Mouse (Mus musculus) kidney, postnatal 0 days (tissue): ENCODE measurements at regions not wholly inside any gene's neighbourhood (a gene's known extent, or its start where the extent isn't known, plus 50 kb on each side); places are given as distances from the start of the nearest gene placed in this dataset.

Experiments
- ATAC-seq: fragments of 200-750 bp; cut with Nextera tagmentation; replicated peaks from 2 replicates; pipeline ENCODE4 v1.8.0; 2017; ENCODE audit warnings: low read depth, moderate number of reproducible peaks, moderate TSS enrichment, moderate library complexity; ENCODE audit not compliant: low FRiP score
- DNase-seq: peaks from one replicate; pipeline ENCODE4 v3.0.0-alpha.2; 2016; ENCODE audit warnings: low spot score
- H3K27ac ChIP-seq: fragments of 300-500 bp; sonication (generic); 2 replicates; pipeline ENCODE4 v1.5.1; 2014; ENCODE audit warnings: mild to moderate bottlenecking
- H3K27me3 ChIP-seq: fragments of 300-500 bp; sonication (generic); 2 replicates; pipeline ENCODE4 v1.6.1; 2014; ENCODE audit warnings: low read length, mixed read lengths; ENCODE audit not compliant: insufficient read depth
- H3K36me3 ChIP-seq: fragments of 300-500 bp; sonication (generic); 2 replicates; pipeline ENCODE4 v1.6.1; 2014; ENCODE audit warnings: low read length, mixed read lengths; ENCODE audit not compliant: insufficient read depth
- H3K4me1 ChIP-seq: fragments of 300-500 bp; sonication (generic); replicated peaks from 2 replicates; pipeline ENCODE4 v1.6.1; 2014; ENCODE audit warnings: antibody characterized with exemption, low read length, mixed read lengths; ENCODE audit not compliant: insufficient read depth
- H3K4me2 ChIP-seq: fragments of 300-500 bp; sonication (generic); 2 replicates; pipeline ENCODE4 v1.6.1; 2014; ENCODE audit warnings: mild to moderate bottlenecking, low read length, moderate library complexity, mixed read lengths
- H3K4me3 ChIP-seq: fragments of 300-500 bp; sonication (generic); replicated peaks from 2 replicates; pipeline ENCODE4 v1.5.1; 2014; ENCODE audit warnings: low read depth, low read length
- H3K9ac ChIP-seq: fragments of 300-500 bp; sonication (generic); 2 replicates; pipeline ENCODE4 v1.6.1; 2014; ENCODE audit warnings: low read depth, low read length
- H3K9me3 ChIP-seq: fragments of 300-500 bp; sonication (generic); replicated peaks from 2 replicates; pipeline ENCODE4 v1.6.1; 2016; ENCODE audit warnings: low read length, inconsistent platforms, mixed read lengths
- CTCF ChIP-seq: IDR thresholded peaks from 2 replicates; pipeline ENCODE4 v1.5.1; 2016; ENCODE audit warnings: antibody characterized with exemption, low read depth, mild to moderate bottlenecking, moderate library complexity
- WGBS: fragments of 180-500 bp; shearing (Covaris S2); extraction: QIAGEN DNeasy Blood & Tissue Kit; methylation state at CpG from one replicate; pipeline ENCODE4 v1.1.7; 2014; 5-methylcytosine and 5-hydroxymethylcytosine counted together

GRCm38 (mm10) chr13:107711341-107711994 lies 332.8 kb upstream of the Smim15 start:
- no peak for TF ChIP-seq CTCF
- Histone ChIP-seq H3K27me3 (no peaks in the 10 kb centered on the region), H3K4me2 (no peak overlapping the region), H3K9me3 (no peaks in the 10 kb centered on the region), H3K4me3 (no peak overlapping the region), H3K4me1 (no peaks in the 10 kb centered on the region), H3K9ac (no peak overlapping the region), H3K36me3 (no peaks in the 10 kb centered on the region), H3K27ac (no peak overlapping the region)
- no peak for DNase-seq
- WGBS = 68% methylated on average over 4 of the region's 4 CpGs
- ATAC-seq = no peak

- Histone ChIP-seq H3K36me3 (no peaks in the 10 kb centered on the region), H3K4me1 (no peaks in the 10 kb centered on the region), H3K4me3 (no peak overlapping the region), H3K27me3 (no peaks in the 10 kb centered on the region), H3K27ac (no peak overlapping the region), H3K9me3 (no peaks in the 10 kb centered on the region), H3K9ac (no peak overlapping the region), H3K4me2 (no peak overlapping the region)
- DNase-seq = no peak
- 88% methylated on average over 4 of the region's 4 CpGs for WGBS
- ATAC-seq = no peak
- no peak for TF ChIP-seq CTCF
These were observed 333.9 kb upstream of the Smim15 start for GRCm38 (mm10) chr13:107710368-107710767.

- WGBS = 69% methylated on average over 2 of the region's 2 CpGs
- no peak overlapping the region for H3K4me2 ChIP-seq
- H3K4me3 ChIP-seq = no peak overlapping the region
- ATAC-seq = no peak
- no peak overlapping the region for H3K9ac ChIP-seq
- no peak for TF ChIP-seq CTCF
- DNase-seq = no peak
- H3K36me3 ChIP-seq = no peaks in the 10 kb centered on the region
- H3K27ac ChIP-seq = no peak overlapping the region
- no peaks in the 10 kb centered on the region for H3K9me3 ChIP-seq
- H3K27me3 ChIP-seq = no peaks in the 10 kb centered on the region
- no peaks in the 10 kb centered on the region for H3K4me1 ChIP-seq
These were observed 334.4 kb upstream of the Smim15 start for GRCm38 (mm10) chr13:107709828-107710227.

GRCm38 (mm10) chr13:107703736-107704135 lies 340.5 kb upstream of the Smim15 start:
- no peaks in the 10 kb centered on the region for H3K27me3 ChIP-seq
- DNase-seq = no peak
- H3K4me3 ChIP-seq = no peak overlapping the region
- peaks cover 8% of the 10 kb centered on the region for H3K4me1 ChIP-seq
- H3K4me2 ChIP-seq = no peak overlapping the region
- H3K9me3 ChIP-seq = no peaks in the 10 kb centered on the region
- ATAC-seq = no peak
- no peak overlapping the region for H3K27ac ChIP-seq
- TF ChIP-seq CTCF = no peak
- no peak overlapping the region for H3K9ac ChIP-seq
- WGBS = 61% methylated on average over 7 of the region's 7 CpGs
- no peaks in the 10 kb centered on the region for H3K36me3 ChIP-seq

- peak; percentile 55 for DNase-seq
- H3K27ac ChIP-seq = peak overlapping the region; percentile 19; the same call in 1 of the 2 replicates
- H3K4me3 ChIP-seq = no peak overlapping the region
- WGBS = 42% methylated on average over 10 of the region's 10 CpGs
- no peak overlapping the region for H3K9ac ChIP-seq
- H3K36me3 ChIP-seq = no peaks in the 10 kb centered on the region
- ATAC-seq = peak; percentile 65
- no peak overlapping the region for H3K4me2 ChIP-seq
- no peak for TF ChIP-seq CTCF
- peaks cover 8% of the 10 kb centered on the region for H3K4me1 ChIP-seq
- H3K9me3 ChIP-seq = no peaks in the 10 kb centered on the region
- H3K27me3 ChIP-seq = no peaks in the 10 kb centered on the region
These were observed 343.7 kb upstream of the Smim15 start for GRCm38 (mm10) chr13:107700268-107701139.

- Histone ChIP-seq H3K9me3 (no peaks in the 10 kb centered on the region), H3K36me3 (no peaks in the 10 kb centered on the region), H3K4me2 (no peak overlapping the region), H3K4me1 (peaks cover 8% of the 10 kb centered on the region), H3K9ac (no peak overlapping the region), H3K4me3 (no peak overlapping the region), H3K27ac (no peak overlapping the region), H3K27me3 (no peaks in the 10 kb centered on the region)
- ATAC-seq (no peak), DNase-seq (no peak)
- 82% methylated on average over 5 of the region's 5 CpGs for WGBS
- no peak for TF ChIP-seq CTCF
These were observed 345.0 kb upstream of the Smim15 start for GRCm38 (mm10) chr13:107699251-107699650.
